Mouse (Mus musculus): Measurements from ENCODE around the gene Hemgn. TPM values are rescaled to one million over a fixed set of nuclear protein-coding genes. Genes with fewer than 3 reads are reported as not detected.

The Hemgn gene
- not detected for polyA plus RNA-seq (2017; shearing (Covaris generic))

GRCm38 (mm10) chr4:46413406-46413805 is at the start of gene Hemgn:
Gene Hemgn, minus strand, starts transcription at chr4:46413506.

GRCm38 (mm10) chr4:46450519-46451131 is 37.3 kb upstream of the Hemgn start, which contains the start of gene Anp32b:
Gene Anp32b, plus strand, starts transcription at chr4:46450902.

GRCm38 (mm10) chr4:46389013-46389611 is 24.2 kb downstream of the Hemgn start, which contains the start of gene Trmo:
Gene Trmo, minus strand, starts transcription at chr4:46389437.

Other genes starting within 250 kb of the Hemgn start
- gene Xpa, start 217.2 kb downstream of the Hemgn start, polyA plus RNA-seq (2017; shearing (Covaris generic)) = 35.4 TPM
- gene Foxe1, start 69.9 kb downstream of the Hemgn start, polyA plus RNA-seq (2017; shearing (Covaris generic)) = not detected
- gene Trmo, start 24.1 kb downstream of the Hemgn start, polyA plus RNA-seq (2017; shearing (Covaris generic)) = 25.5 TPM
- 123 TPM for gene Anp32b, start 37.4 kb upstream of the Hemgn start, polyA plus RNA-seq (2017; shearing (Covaris generic))
- 43.6 TPM for gene Nans, start 75.7 kb upstream of the Hemgn start, polyA plus RNA-seq (2017; shearing (Covaris generic))
- 57.2 TPM for gene Trim14, start 122.6 kb upstream of the Hemgn start, polyA plus RNA-seq (2017; shearing (Covaris generic))
- 82.0 TPM for gene Coro2a, start 188.7 kb upstream of the Hemgn start, polyA plus RNA-seq (2017; shearing (Covaris generic))
- 0.82 TPM for gene Tbc1d2, start 236.7 kb upstream of the Hemgn start, polyA plus RNA-seq (2017; shearing (Covaris generic))

Measured in effector memory CD4-positive, alpha-beta T cell, adult 5 months (primary cell).